Mouse (Mus musculus): ENCODE data around the gene Pkd2l1. TPM values are rescaled to one million over a fixed set of nuclear protein-coding genes. Genes with fewer than 3 reads are reported as not detected.
"Not testable (repeated sequence)": the region's sequence is repeated elsewhere in the genome, so short reads cannot be mapped to it uniquely, and the experiment has no call there.

Pkd2l1 gene
- polyA plus RNA-seq, 1 experiment from 2014 or later = 0.16 TPM

GRCm38 (mm10) chr19:44159386-44159785 is 32.9 kb downstream of the Pkd2l1 start:
- DNase-seq (ENCODE audit: low spot score) = no peak

- DNase-seq (ENCODE audit: low spot score) = no peak
These were observed 35.2 kb downstream of the Pkd2l1 start for GRCm38 (mm10) chr19:44157005-44157404.

GRCm38 (mm10) chr19:44153781-44154180 is 38.5 kb downstream of the Pkd2l1 start:
- DNase-seq (ENCODE audit: low spot score) = no peak

GRCm38 (mm10) chr19:44148991-44149390 is 43.3 kb downstream of the Pkd2l1 start:
- no peak for DNase-seq (ENCODE audit: low spot score)

- peak; percentile 4 for DNase-seq (ENCODE audit: low spot score)
These were observed 43.9 kb downstream of the Pkd2l1 start for GRCm38 (mm10) chr19:44148345-44148744.

- DNase-seq (ENCODE audit: low spot score) = no peak
These were observed 45.3 kb downstream of the Pkd2l1 start for GRCm38 (mm10) chr19:44146951-44147350.

GRCm38 (mm10) chr19:44146568-44146879 is 45.7 kb downstream of the Pkd2l1 start:
- DNase-seq (ENCODE audit: low spot score) = no peak

- DNase-seq (ENCODE audit: low spot score) = peak; percentile 88
These were observed 46.3 kb downstream of the Pkd2l1 start, which contains the start of gene Bloc1s2 for GRCm38 (mm10) chr19:44145702-44146567. Bloc1s2 (minus strand) TSS chr19:44146446.

- no peak for DNase-seq (ENCODE audit: low spot score)
These were observed 47.9 kb downstream of the Pkd2l1 start for GRCm38 (mm10) chr19:44144366-44144765.

- DNase-seq (ENCODE audit: low spot score) = no peak
These were observed 56.2 kb downstream of the Pkd2l1 start for GRCm38 (mm10) chr19:44135960-44136485.

GRCm38 (mm10) chr19:44135072-44135959 is 56.9 kb downstream of the Pkd2l1 start, which contains the start of gene Cwf19l1:
Cwf19l1 (minus strand) TSS chr19:44135876.
- peak; percentile 90 for DNase-seq (ENCODE audit: low spot score)

GRCm38 (mm10) chr19:44132917-44133316 is 59.3 kb downstream of the Pkd2l1 start:
- DNase-seq (ENCODE audit: low spot score) = no peak

GRCm38 (mm10) chr19:44128560-44128959 is 63.7 kb downstream of the Pkd2l1 start:
- DNase-seq (ENCODE audit: low spot score) = no peak

GRCm38 (mm10) chr19:44127729-44128497 is 64.3 kb downstream of the Pkd2l1 start:
- no peak for DNase-seq (ENCODE audit: low spot score)

GRCm38 (mm10) chr19:44121137-44121536 is 71.1 kb downstream of the Pkd2l1 start:
- DNase-seq (ENCODE audit: low spot score) = no peak

GRCm38 (mm10) chr19:44120686-44121085 is 71.6 kb downstream of the Pkd2l1 start:
- DNase-seq (ENCODE audit: low spot score) = not testable (repeated sequence)

GRCm38 (mm10) chr19:44117793-44118192 is 74.4 kb downstream of the Pkd2l1 start:
- no peak for DNase-seq (ENCODE audit: low spot score)

- peak; percentile 19 for DNase-seq (ENCODE audit: low spot score)
These were observed 80.5 kb downstream of the Pkd2l1 start for GRCm38 (mm10) chr19:44111706-44112105.

- no peak for DNase-seq (ENCODE audit: low spot score)
These were observed 81.9 kb downstream of the Pkd2l1 start for GRCm38 (mm10) chr19:44110356-44110755.

GRCm38 (mm10) chr19:44108996-44109395 is 83.2 kb downstream of the Pkd2l1 start:
- DNase-seq (ENCODE audit: low spot score) = no peak
